Mouse (Mus musculus): ENCODE data around the gene Gm4779.
"Not testable (repeated sequence)": the region's sequence is repeated elsewhere in the genome, so short reads cannot be mapped to it uniquely, and the experiment has no call there.

Gene Gm4779

GRCm38 (mm10) chrX:101794342-101794741 is at the start of gene Gm4779, which contains the start of gene 8030474K03Rik:
Gene Gm4779, minus strand, starts transcription at chrX:101794423.
Gene 8030474K03Rik, plus strand, starts transcription at chrX:101794656.
- in situ Hi-C loops (cut with MboI, MseI), result no loop called here

- in situ Hi-C loops (cut with MboI, MseI), result not testable (repeated sequence)
Observed at GRCm38 (mm10) chrX:101819980-101820379, 25.8 kb upstream of the Gm4779 start.

DNA sequence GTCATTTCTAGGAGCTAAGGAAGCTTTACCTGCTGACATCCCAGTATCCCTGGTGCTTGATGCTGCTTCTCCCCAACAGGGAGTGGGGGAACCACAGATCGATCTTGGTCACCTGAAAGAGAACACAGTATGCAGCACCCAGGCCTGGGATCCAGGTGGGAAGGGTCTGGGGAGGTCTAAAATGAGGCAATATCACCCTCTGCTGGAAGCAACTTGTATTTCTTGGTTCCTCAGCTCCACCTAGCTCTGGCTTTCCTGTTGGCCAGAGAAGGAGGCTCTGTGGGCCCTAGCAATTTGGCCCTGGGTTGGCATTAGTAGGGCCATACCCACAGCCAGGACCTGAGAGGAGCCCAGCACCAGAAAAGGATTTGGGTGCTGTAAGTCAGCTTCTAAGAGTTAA is 24.9 kb upstream of the Gm4779 start:
- in situ Hi-C loops (cut with MboI, MseI), result no loop called here

DNA sequence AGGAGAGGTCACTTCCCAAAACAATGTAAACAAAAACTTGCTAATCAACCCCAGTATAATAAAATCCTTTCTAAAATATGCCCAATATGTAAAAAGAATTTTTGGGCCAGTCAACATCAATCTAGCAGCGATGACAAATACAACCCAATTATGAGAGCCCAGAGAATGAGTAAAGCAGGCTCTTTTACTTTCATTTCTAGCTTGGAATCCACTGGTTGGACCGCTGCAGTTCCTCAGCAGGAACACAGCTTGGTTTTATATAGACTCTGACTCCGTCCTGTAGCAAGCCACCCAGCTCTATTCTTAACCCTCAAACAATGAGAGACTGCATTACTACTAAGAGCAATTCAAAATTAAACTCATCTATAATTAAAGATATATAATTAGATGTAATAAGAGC is 17.5 kb upstream of the Gm4779 start:
- in situ Hi-C loops (cut with MboI, MseI), result no loop called here

GRCm38 (mm10) chrX:101805512-101805911 is 11.3 kb upstream of the Gm4779 start:
- in situ Hi-C loops (cut with MboI, MseI), result no loop called here

DNA sequence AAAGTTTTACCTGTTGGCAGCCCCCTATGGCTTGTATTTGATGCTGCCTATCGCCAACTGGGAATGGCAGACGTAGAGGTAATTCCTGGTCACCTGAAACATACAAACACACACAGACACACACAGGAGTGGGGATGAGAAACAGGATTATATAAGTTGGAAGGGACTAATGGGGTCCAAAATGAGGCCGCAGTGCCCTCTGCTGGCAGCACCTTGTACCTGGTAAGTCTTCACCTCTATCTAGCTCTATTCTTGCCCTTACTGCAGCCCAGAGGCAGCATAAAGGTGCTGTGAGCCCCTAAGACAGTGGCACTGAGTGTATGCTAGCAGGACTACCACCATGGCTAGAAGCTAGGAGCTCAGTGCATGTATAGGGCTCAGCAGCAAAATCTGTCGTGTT is 2.7 kb downstream of the Gm4779 start:
- in situ Hi-C loops (cut with MboI, MseI), result no loop called here

GRCm38 (mm10) chrX:101772035-101772434 is 22.2 kb downstream of the Gm4779 start:
- in situ Hi-C loops (cut with MboI, MseI), result loop anchor here (5.0 kb wide), 1 partner anchor 100 kb away; no protein-coding TSS in a partner anchor

DNA sequence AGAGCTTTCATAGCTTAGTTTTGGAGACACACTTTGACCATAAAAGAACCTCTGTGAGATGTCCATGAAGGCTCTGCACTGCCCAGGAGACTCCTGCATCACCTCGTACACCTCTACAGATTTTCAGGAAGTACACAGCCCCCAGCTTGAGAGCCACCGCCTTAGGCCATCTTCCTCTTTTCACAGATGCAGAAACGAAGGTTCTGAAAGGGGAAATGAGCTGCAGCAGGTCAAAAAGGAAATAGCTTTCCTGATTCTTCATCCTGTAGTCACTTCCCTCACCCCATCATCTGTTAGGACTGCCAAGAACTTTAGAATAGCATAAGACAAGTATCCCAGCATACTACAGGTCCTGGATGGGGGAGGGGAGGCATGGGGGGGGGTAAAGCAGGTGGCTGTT is 23.9 kb downstream of the Gm4779 start:
- in situ Hi-C loops (cut with MboI, MseI), result loop anchor here (5.0 kb wide), 1 partner anchor 98 kb away; no protein-coding TSS in a partner anchor

DNA sequence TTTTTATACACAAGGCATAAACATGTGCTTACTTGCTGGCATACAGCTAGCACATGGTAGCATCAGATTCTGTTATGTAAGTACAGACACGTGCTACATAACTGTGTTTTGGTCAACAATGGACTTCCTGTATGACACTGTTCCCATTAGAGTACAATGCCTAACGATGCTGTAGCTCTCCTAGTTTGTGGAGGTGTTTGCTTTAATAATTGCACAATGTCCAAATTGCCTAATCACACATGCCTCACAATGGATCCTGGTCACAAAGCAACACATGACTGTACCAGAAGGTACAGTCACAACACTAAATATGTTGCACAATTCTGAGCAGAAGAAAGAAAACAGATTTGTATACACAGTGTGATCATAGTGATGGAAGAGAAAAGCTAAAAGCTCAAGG is 24.7 kb downstream of the Gm4779 start:
- in situ Hi-C loops (cut with MboI, MseI), result loop anchor here (5.0 kb wide), 1 partner anchor 37 kb away; the partner anchor contains the start of gene Cxcr3

DNA sequence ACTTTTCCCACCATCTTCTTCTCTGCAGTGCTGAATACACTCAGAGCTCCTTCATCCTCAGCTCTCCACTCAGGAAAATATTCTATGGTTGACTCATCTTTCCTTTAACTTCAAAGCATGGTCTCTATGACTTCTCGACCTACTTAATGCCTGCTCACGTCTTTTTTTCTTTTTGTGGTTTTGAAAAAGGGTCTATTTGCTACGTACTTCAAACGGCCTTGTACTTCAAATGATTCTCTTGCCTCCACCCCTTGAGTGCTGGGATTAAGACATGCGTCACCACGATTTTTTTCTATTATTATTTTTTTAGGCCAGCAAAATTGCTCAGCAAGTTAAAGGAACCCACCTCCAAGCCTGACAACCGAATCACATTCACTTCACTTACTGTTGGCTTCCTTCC is 26.9 kb downstream of the Gm4779 start:
- in situ Hi-C loops (cut with MboI, MseI), result loop anchor here (5.0 kb wide), 1 partner anchor 35 kb away; the partner anchor contains the start of gene Cxcr3

DNA sequence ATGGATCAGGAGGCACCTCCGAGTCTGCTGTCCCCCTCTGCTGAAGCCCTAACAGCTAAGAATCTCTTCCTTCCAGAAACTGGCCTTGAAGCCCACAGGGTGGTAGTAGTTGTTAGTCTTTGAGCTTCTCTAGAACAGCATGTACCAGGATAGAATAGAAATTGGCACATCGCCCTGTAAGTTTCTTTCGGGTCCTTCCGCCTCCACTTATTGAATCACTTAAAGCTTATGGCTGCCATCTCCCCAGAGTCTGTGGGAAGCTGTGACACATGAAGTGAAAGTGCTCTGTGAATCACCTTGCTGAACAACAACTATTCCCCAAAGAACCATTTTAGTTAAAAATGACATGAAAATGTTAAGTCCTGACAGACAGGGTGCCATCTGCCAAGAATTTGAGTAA is 29.1 kb downstream of the Gm4779 start:
- in situ Hi-C loops (cut with MboI, MseI), result loop anchor here (5.0 kb wide), 1 partner anchor 33 kb away; the partner anchor contains the start of gene Cxcr3

GRCm38 (mm10) chrX:101764621-101765020 is 29.6 kb downstream of the Gm4779 start:
- in situ Hi-C loops (cut with MboI, MseI), result loop anchor here (5.0 kb wide), 1 partner anchor 32 kb away; the partner anchor contains the start of gene Cxcr3

- in situ Hi-C loops (cut with MboI, MseI), result loop anchor here (10.0 kb wide), 1 partner anchor 500 kb away; the partner anchor contains the start of gene Foxo4
Observed at GRCm38 (mm10) chrX:101754478-101754877, 39.7 kb downstream of the Gm4779 start.

GRCm38 (mm10) chrX:101750144-101750543 is 44.1 kb downstream of the Gm4779 start:
- in situ Hi-C loops (cut with MboI, MseI), result loop anchor here (10.0 kb wide), 1 partner anchor 495 kb away; the partner anchor contains the start of gene Foxo4

GRCm38 (mm10) chrX:101741064-101741433 is 53.2 kb downstream of the Gm4779 start:
- in situ Hi-C loops (cut with MboI, MseI), result no loop called here

- in situ Hi-C loops (cut with MboI, MseI), result no loop called here
Observed at GRCm38 (mm10) chrX:101740335-101741063, 53.7 kb downstream of the Gm4779 start.
